Mouse (Mus musculus) C2C12 (cell line): ENCODE results near the gene Ankrd50.

Source experiments
- CTCF ChIP-seq: IDR thresholded peaks from one replicate; pipeline ENCODE4 v1.5.1; 2011; ENCODE audit not compliant: control insufficient read depth, insufficient read depth, insufficient read length
- MYOG ChIP-seq: IDR thresholded peaks from one replicate; pipeline ENCODE4 v1.6.1; 2011; ENCODE audit not compliant: control insufficient read depth, insufficient read length; ENCODE audit errors: extremely low read depth
- USF1 ChIP-seq: IDR thresholded peaks from one replicate; pipeline ENCODE4 v1.6.1; 2011; ENCODE audit warnings: low read depth, mild to moderate bottlenecking, control low read depth, moderate library complexity

DNA sequence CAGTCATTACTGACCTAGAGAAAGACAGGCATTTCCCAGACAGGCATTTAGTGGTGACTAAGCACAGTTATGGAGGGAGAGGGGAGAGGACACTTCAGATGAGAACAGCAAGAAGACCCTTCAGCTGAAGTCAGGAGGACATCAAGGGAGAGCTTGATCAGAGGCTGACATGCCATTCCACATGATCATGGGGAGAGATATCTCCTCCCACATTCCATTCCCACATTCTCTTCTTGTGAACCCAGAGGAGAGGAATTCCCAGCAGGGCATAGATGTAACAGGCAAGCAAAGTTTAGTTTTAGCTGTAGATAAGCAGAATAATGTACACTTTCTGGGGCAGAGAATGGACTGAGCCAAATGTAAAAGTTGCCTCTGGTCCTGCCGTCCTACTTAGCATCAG, 57.4 kb downstream of the Ankrd50 start:
- TF ChIP-seq CTCF (no peak), USF1 (no peak), MYOG (no peak)
